Mouse (Mus musculus) lung, postnatal 0 days (tissue): Measurements from ENCODE around the gene St6galnac3. TPM values are rescaled to one million over a fixed set of nuclear protein-coding genes. Genes with fewer than 3 reads are reported as not detected.

Experiments used
- ATAC-seq: fragments of 200-750 bp; cut with Nextera tagmentation; 2 replicates; pipeline ENCODE4 v1.8.0; 2017; ENCODE audit warnings: moderate library complexity
- DNase-seq: peaks from one replicate; pipeline ENCODE4 v3.0.0-alpha.2; 2016; ENCODE audit warnings: low spot score
- H3K27ac ChIP-seq: fragments of 300-500 bp; sonication (generic); 2 replicates; pipeline ENCODE4 v1.5.1; 2014; ENCODE audit warnings: antibody characterized with exemption, mild to moderate bottlenecking, low read length, mixed read lengths
- H3K27me3 ChIP-seq: fragments of 300-500 bp; sonication (generic); replicated peaks from 2 replicates; pipeline ENCODE4 v1.6.1; 2014; ENCODE audit warnings: low read length, mixed read lengths; ENCODE audit not compliant: insufficient read depth
- H3K36me3 ChIP-seq: fragments of 300-500 bp; sonication (generic); 2 replicates; pipeline ENCODE4 v1.6.1; 2014; ENCODE audit warnings: low read length, mixed read lengths; ENCODE audit not compliant: insufficient read depth
- H3K4me1 ChIP-seq: fragments of 300-500 bp; sonication (generic); 2 replicates; pipeline ENCODE4 v1.6.1; 2014; ENCODE audit warnings: antibody characterized with exemption, low read depth, low read length, mixed read lengths; ENCODE audit not compliant: insufficient read depth
- H3K4me2 ChIP-seq: fragments of 300-500 bp; sonication (generic); replicated peaks from 2 replicates; pipeline ENCODE4 v1.6.1; 2014; ENCODE audit warnings: low read depth, mild to moderate bottlenecking, low read length, moderate library complexity, mixed read lengths
- H3K4me3 ChIP-seq: fragments of 300-500 bp; sonication (generic); 2 replicates; pipeline ENCODE4 v1.5.1; 2014; ENCODE audit warnings: low read depth, low read length
- H3K9ac ChIP-seq: fragments of 300-500 bp; sonication (generic); replicated peaks from 2 replicates; pipeline ENCODE4 v1.6.1; 2014; ENCODE audit warnings: low read depth, mild to moderate bottlenecking
- H3K9me3 ChIP-seq: fragments of 300-500 bp; sonication (generic); 2 replicates; pipeline ENCODE4 v1.6.1; 2016; ENCODE audit warnings: low read length, mixed read lengths
- CTCF ChIP-seq: IDR thresholded peaks from 2 replicates; pipeline ENCODE4 v1.5.1; 2016; ENCODE audit warnings: antibody characterized with exemption, mild to moderate bottlenecking
- EP300 ChIP-seq: IDR thresholded peaks from 2 replicates; pipeline ENCODE4 v1.6.1; 2016; ENCODE audit warnings: antibody characterized with exemption, mild to moderate bottlenecking, control low read depth
- WGBS: fragments of 180-500 bp; shearing (Covaris S2); extraction: QIAGEN DNeasy Blood & Tissue Kit; methylation state at CpG from one replicate; pipeline ENCODE4 v1.1.7; 2014; 5-methylcytosine and 5-hydroxymethylcytosine counted together
- polyA plus RNA-seq: library from polyadenylated mRNA; unstranded; fragments of >200 nt; fragmentation: Nextera tagmentation; extraction: Ambion mirVana; gene quantifications from 2 replicates; pipeline ENCODE4 v1.2.1, GENCODE M21; 2015

St6galnac3 gene
- polyA plus RNA-seq, 1 experiment from 2014 or later, result 12.9 TPM

DNA sequence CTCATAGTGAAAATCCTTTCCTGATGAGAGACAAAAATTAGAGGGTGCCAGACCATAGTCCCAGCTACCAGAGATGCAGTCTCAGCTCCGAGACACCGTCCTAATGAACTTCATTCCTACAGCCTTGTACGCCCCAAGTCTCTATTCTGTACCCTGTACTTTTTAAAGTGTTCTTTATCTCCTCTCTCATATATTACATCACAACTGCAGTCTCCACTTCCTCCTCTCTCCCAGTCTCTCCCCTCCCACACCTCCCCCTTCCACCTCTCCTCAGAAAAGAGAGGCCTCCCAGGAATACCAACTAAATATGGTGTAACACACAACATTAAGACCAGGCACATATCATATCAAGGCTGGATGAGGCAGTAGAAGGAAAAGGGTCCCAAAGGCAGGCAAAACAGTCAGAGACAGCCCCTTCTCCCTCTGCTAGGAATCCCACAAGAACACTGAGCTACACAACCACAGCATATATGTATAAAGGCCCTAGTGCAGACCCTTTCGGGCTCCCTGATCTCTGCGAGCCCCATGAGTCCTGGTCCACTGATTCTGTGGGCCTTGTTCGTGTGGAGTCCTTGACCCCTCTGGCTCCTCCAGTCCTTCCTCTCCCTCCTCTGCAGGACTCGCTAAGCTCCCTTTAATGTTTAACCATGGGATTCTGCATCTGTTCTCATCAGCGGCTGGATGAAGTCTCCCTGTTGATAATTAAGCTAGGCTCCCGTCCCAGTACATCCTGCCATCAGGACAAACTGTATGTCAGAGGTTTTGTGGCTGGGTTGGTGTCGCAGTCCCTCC lies 502.2 kb downstream of the St6galnac3 start:
- H3K4me3 ChIP-seq, result no peak overlapping the region
- no peak overlapping the region for H3K9ac ChIP-seq
- no peaks in the 10 kb centered on the region for H3K36me3 ChIP-seq
- no peak overlapping the region for H3K27ac ChIP-seq
- 65% methylated on average over 10 of the region's 10 CpGs for WGBS
- H3K4me1 ChIP-seq, result no peaks in the 10 kb centered on the region
- no peak overlapping the region for H3K4me2 ChIP-seq
- ATAC-seq (no peak), DNase-seq (no peak)
- H3K9me3 ChIP-seq, result no peaks in the 10 kb centered on the region
- TF ChIP-seq CTCF (no peak), EP300 (no peak)
- no peaks in the 10 kb centered on the region for H3K27me3 ChIP-seq

DNA sequence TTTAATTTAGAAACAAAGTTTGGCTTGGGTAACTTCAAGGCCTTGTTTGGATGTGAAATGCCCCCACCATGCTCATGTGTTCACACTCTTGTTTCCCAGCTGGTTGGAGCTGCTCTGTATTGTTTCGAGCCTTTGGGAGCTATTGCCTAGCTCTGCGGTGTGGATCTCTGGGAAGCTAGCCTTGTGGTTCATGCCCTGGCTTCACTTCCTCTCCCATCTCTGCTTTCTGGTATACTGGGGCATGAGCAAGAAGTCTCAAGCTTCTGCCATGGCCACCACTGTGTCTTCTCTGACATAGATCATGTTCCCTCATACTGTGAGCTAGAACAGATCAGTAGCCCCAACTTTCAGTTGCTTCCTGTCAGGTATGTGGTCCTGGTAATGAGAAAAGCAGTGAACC lies 505.6 kb downstream of the St6galnac3 start:
- TF ChIP-seq EP300, result no peak
- no peak for TF ChIP-seq CTCF
- Histone ChIP-seq H3K4me2 (no peak overlapping the region), H3K4me1 (no peaks in the 10 kb centered on the region), H3K27me3 (no peaks in the 10 kb centered on the region), H3K4me3 (no peak overlapping the region), H3K9me3 (no peaks in the 10 kb centered on the region), H3K27ac (no peak overlapping the region), H3K36me3 (no peaks in the 10 kb centered on the region), H3K9ac (no peak overlapping the region)
- DNase-seq (no peak), ATAC-seq (no peak)
- 98% methylated on average over 2 of the region's 2 CpGs for WGBS

DNA sequence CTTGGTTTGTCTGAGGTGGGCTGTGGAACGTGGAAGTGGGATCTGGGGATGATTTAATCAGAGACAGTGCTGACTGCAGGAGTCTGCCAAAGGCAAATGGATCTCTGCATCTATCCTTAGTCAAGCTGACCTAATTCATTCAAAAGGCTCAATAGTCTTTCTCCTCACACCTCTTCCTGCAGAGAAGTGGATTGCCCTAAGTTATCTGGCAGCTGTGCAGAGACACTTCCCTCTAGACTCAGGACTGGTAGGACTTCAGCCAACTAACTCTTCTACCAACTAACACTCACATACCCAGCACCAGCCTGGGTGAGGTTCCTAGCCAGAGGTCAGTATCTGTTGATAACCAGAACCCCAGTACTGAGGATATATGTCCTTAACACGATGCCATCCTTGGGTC lies 516.8 kb downstream of the St6galnac3 start:
- H3K27ac ChIP-seq, result no peak overlapping the region
- no peak overlapping the region for H3K9ac ChIP-seq
- DNase-seq (no peak), ATAC-seq (no peak)
- no peaks in the 10 kb centered on the region for H3K4me1 ChIP-seq
- H3K27me3 ChIP-seq, result no peaks in the 10 kb centered on the region
- no peak overlapping the region for H3K4me3 ChIP-seq
- TF ChIP-seq CTCF, result no peak
- no peak for TF ChIP-seq EP300
- WGBS, result 63% methylated on average over 2 of the region's 2 CpGs
- H3K4me2 ChIP-seq, result no peak overlapping the region
- no peaks in the 10 kb centered on the region for H3K36me3 ChIP-seq
- no peaks in the 10 kb centered on the region for H3K9me3 ChIP-seq

DNA sequence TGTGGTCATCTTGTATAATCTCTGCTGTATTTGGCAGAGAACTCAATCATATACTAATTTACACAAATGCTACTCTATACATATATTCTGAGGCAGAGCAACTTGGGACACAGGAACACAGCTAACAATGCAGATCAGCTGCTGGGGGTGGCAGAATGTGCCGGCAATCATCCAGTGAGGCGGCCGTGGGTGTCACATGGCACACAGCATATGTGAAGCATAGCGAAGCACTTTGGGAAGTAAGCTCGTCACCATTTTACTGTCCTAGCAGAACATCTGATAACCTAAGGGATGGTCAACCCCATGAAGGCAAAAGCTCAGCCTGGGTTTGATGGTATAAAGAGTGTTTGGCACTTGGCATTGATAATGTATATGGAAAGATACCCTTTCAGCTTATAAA lies 520.9 kb downstream of the St6galnac3 start:
- no peak for ATAC-seq
- no peak overlapping the region for H3K27ac ChIP-seq

DNA sequence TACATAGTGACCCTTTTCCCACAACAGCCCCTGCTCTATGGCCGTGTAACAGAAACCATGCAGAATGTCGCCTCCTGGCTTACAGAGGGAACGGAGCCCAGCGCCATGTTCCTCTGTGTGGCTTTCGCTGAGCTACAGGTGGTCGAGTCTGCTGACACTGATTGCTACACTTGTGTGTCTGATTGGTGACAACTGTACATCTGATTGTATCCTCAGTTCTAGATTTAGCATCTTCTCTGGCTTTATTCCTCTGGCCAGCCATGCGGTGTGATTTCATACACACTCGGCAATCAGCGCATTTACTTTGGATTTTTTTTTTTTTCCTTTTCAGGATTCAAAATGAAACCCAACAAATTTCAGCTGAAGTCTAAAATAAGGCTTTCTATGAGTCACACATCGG lies 523.1 kb downstream of the St6galnac3 start:
- Histone ChIP-seq H3K27ac (no peak overlapping the region), H3K9ac (no peak overlapping the region)

More for the DNA sequence above, 520.9 kb downstream of the St6galnac3 start:
- H3K27me3 ChIP-seq, result no peaks in the 10 kb centered on the region
- H3K9ac ChIP-seq, result no peak overlapping the region
- WGBS, result 90% methylated on average over 5 of the region's 5 CpGs
- TF ChIP-seq EP300, result no peak
- no peaks in the 10 kb centered on the region for H3K9me3 ChIP-seq
- no peak overlapping the region for H3K4me3 ChIP-seq
- no peak overlapping the region for H3K4me2 ChIP-seq
- DNase-seq, result no peak
- no peaks in the 10 kb centered on the region for H3K36me3 ChIP-seq
- H3K4me1 ChIP-seq, result no peaks in the 10 kb centered on the region

DNA sequence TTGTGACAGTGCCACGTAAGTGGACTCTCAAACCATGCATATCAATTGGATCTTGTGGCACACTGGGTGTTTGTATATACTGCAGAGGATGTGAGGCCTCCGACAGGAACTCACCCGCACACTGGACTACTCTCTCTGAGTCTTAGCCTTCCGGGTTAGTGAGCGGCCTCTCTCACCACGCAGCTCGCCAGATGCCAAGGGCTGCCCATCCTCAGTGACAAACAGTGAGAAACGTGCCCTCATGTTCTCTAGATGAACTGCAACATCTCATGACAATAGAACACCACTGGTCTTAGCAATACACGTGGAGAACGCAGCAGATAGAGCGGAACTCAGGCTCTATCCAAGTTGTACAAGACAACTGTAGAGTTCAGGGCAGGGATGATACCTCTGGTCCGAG lies 524.2 kb downstream of the St6galnac3 start:
- Histone ChIP-seq H3K9ac (no peak overlapping the region), H3K27ac (no peak overlapping the region), H3K4me2 (no peak overlapping the region), H3K4me3 (no peak overlapping the region), H3K9me3 (no peaks in the 10 kb centered on the region), H3K4me1 (no peaks in the 10 kb centered on the region), H3K27me3 (no peaks in the 10 kb centered on the region), H3K36me3 (no peaks in the 10 kb centered on the region)
- WGBS, result 74% methylated on average over 12 of the region's 12 CpGs
- DNase-seq (no peak), ATAC-seq (no peak)
- TF ChIP-seq CTCF (no peak), EP300 (no peak)

More for the DNA sequence above, 523.1 kb downstream of the St6galnac3 start:
- Histone ChIP-seq H3K27me3 (no peaks in the 10 kb centered on the region), H3K4me2 (no peak overlapping the region), H3K9me3 (no peaks in the 10 kb centered on the region), H3K4me1 (no peaks in the 10 kb centered on the region), H3K4me3 (no peak overlapping the region), H3K36me3 (no peaks in the 10 kb centered on the region)
- WGBS, result 90% methylated on average over 10 of the region's 10 CpGs
- TF ChIP-seq CTCF (no peak), EP300 (no peak)
- DNase-seq (no peak), ATAC-seq (no peak)
